Mouse (Mus musculus) hindbrain, embryonic 12.5 days (tissue): ENCODE data around the gene Map4k5. TPM values are rescaled to one million over a fixed set of nuclear protein-coding genes. Genes with fewer than 3 reads are reported as not detected.

ENCODE experiments used
- ATAC-seq: fragments of 200-750 bp; cut with Nextera tagmentation; 2 replicates; pipeline ENCODE4 v1.8.0; 2017; ENCODE audit warnings: moderate TSS enrichment; ENCODE audit not compliant: low FRiP score
- H3K27ac ChIP-seq: fragments of 300-500 bp; sonication (generic); 2 replicates; pipeline ENCODE4 v1.5.1; 2016; ENCODE audit warnings: mild to moderate bottlenecking
- H3K27me3 ChIP-seq: fragments of 300-500 bp; sonication (generic); 2 replicates; pipeline ENCODE4 v1.6.1; 2016; ENCODE audit warnings: mild to moderate bottlenecking
- H3K36me3 ChIP-seq: fragments of 300-500 bp; sonication (generic); 2 replicates; pipeline ENCODE4 v1.6.1; 2016; ENCODE audit warnings: mild to moderate bottlenecking
- H3K4me1 ChIP-seq: fragments of 300-500 bp; sonication (generic); 2 replicates; pipeline ENCODE4 v1.6.1; 2016
- H3K4me2 ChIP-seq: fragments of 300-500 bp; sonication (generic); replicated peaks from 2 replicates; pipeline ENCODE4 v1.6.1; 2016; ENCODE audit warnings: mild to moderate bottlenecking
- H3K4me3 ChIP-seq: fragments of 300-500 bp; sonication (generic); 2 replicates; pipeline ENCODE4 v1.5.1; 2016; ENCODE audit warnings: mild to moderate bottlenecking
- H3K9ac ChIP-seq: fragments of 300-500 bp; sonication (generic); 2 replicates; pipeline ENCODE4 v1.6.1; 2016; ENCODE audit warnings: mild to moderate bottlenecking, moderate library complexity
- H3K9me3 ChIP-seq: fragments of 300-500 bp; sonication (generic); replicated peaks from 2 replicates; pipeline ENCODE4 v1.6.1; 2016; ENCODE audit warnings: mild to moderate bottlenecking
- WGBS: fragments of 180-500 bp; shearing (Covaris S2); methylation state at CpG from one replicate; pipeline ENCODE4 v1.1.7; 2016; 5-methylcytosine and 5-hydroxymethylcytosine counted together
- polyA plus RNA-seq: library from polyadenylated mRNA; unstranded; fragments of >200 nt; fragmentation: Nextera tagmentation; extraction: Ambion mirVana; gene quantifications from 2 replicates; pipeline ENCODE4 v1.2.1, GENCODE M21; 2016

Map4k5 gene
- polyA plus RNA-seq, 1 experiment from 2014 or later: 42.9 TPM

GRCm38 (mm10) chr12:69908511-69908900 is 15.5 kb upstream of the Map4k5 start:
- H3K27ac ChIP-seq: peak overlapping the region; percentile 97
- peak overlapping the region; percentile 58 for H3K4me2 ChIP-seq
- H3K36me3 ChIP-seq: no peaks in the 10 kb centered on the region
- ATAC-seq: peak; percentile 79
- no peaks in the 10 kb centered on the region for H3K27me3 ChIP-seq
- H3K4me3 ChIP-seq: peak overlapping the region; percentile 60
- WGBS: 25% methylated on average over 19 of the region's 19 CpGs
- no peaks in the 10 kb centered on the region; the same call in none of the 2 replicates for H3K4me1 ChIP-seq
- H3K9ac ChIP-seq: peak overlapping the region; percentile 83
- H3K9me3 ChIP-seq: no peaks in the 10 kb centered on the region

- H3K36me3 ChIP-seq: no peaks in the 10 kb centered on the region
- no peaks in the 10 kb centered on the region for H3K27me3 ChIP-seq
- peak overlapping the region; percentile 58 for H3K4me2 ChIP-seq
- peak overlapping the region; percentile 97 for H3K27ac ChIP-seq
- no peaks in the 10 kb centered on the region; the same call in none of the 2 replicates for H3K4me1 ChIP-seq
- peak; percentile 93 for ATAC-seq
- H3K9ac ChIP-seq: peak overlapping the region; percentile 83
- 2% methylated on average over 30 of the region's 30 CpGs for WGBS
- no peaks in the 10 kb centered on the region for H3K9me3 ChIP-seq
- H3K4me3 ChIP-seq: peak overlapping the region; percentile 60
These were observed 14.9 kb upstream of the Map4k5 start for GRCm38 (mm10) chr12:69907667-69908510.

GRCm38 (mm10) chr12:69904991-69905390 is 12.0 kb upstream of the Map4k5 start:
- Histone ChIP-seq H3K36me3 (no peaks in the 10 kb centered on the region), H3K9ac (no peak overlapping the region), H3K4me3 (no peak overlapping the region), H3K4me2 (no peak overlapping the region), H3K27me3 (no peaks in the 10 kb centered on the region), H3K9me3 (no peaks in the 10 kb centered on the region), H3K4me1 (no peaks in the 10 kb centered on the region; the same call in none of the 2 replicates), H3K27ac (no peak overlapping the region)
- ATAC-seq: no peak
- 78% methylated on average over 2 of the region's 2 CpGs for WGBS

DNA sequence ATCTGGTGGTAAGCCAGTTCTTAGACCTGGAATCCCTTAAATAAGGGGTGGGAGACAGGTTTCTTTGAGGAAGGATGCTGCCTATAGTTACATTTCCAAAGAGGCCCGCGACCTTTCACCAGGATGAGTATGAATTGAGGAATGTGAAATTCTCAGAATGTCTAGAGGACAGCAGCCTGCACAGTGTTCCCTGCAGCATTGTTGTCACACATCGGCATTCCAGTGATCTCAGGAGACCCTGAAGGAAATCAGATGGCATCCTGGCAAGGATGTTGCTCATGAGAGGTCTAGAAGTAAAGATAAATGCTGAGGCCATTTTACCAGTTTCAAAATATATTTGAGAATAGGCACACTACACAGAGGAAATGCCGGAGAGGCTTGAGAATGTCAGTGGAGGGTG is 5.1 kb upstream of the Map4k5 start:
- no peak for ATAC-seq
- 88% methylated on average over 4 of the region's 4 CpGs for WGBS
- Histone ChIP-seq H3K4me1 (no peaks in the 10 kb centered on the region), H3K27me3 (no peaks in the 10 kb centered on the region), H3K9me3 (no peaks in the 10 kb centered on the region), H3K36me3 (no peaks in the 10 kb centered on the region), H3K9ac (no peak overlapping the region), H3K4me2 (no peak overlapping the region), H3K27ac (no peak overlapping the region), H3K4me3 (no peak overlapping the region)

DNA sequence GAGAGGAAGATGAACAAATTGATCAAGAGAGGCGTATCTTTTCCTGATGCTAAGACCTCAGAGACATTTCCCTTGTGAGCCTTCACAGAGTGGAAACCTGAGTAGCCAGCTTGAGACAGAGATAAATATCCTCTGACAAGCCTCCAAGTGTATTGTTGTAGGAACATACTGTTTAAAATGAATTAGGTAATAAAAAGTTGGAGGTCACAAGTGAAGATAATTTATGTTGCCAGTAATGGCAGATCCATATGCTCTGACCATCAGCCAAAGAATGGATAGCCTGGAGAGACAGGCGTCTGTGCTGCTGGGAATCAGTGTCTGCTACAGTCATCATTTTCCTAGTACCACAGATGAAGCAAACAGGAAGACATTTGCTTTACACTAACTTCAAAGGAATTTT is 2.0 kb upstream of the Map4k5 start:
- no peaks in the 10 kb centered on the region for H3K27me3 ChIP-seq
- H3K36me3 ChIP-seq: no peaks in the 10 kb centered on the region
- ATAC-seq: no peak
- no peak overlapping the region for H3K4me2 ChIP-seq
- H3K4me3 ChIP-seq: no peak overlapping the region
- H3K27ac ChIP-seq: 0 out of 2 replicates have a peak overlapping the region, but pooled peaks have one; percentile 0
- no peak overlapping the region for H3K9ac ChIP-seq
- 47% methylated on average over 2 of the region's 2 CpGs for WGBS
- peaks cover 17% of the 10 kb centered on the region for H3K4me1 ChIP-seq
- no peaks in the 10 kb centered on the region for H3K9me3 ChIP-seq

- peaks cover 24% of the 10 kb centered on the region for H3K4me1 ChIP-seq
- H3K4me2 ChIP-seq: 0 out of 2 replicates have a peak overlapping the region, but pooled peaks have one; percentile 61
- no peaks in the 10 kb centered on the region for H3K9me3 ChIP-seq
- H3K4me3 ChIP-seq: no peak overlapping the region
- ATAC-seq: no peak
- H3K27ac ChIP-seq: no peak overlapping the region
- no peak overlapping the region for H3K9ac ChIP-seq
- no peaks in the 10 kb centered on the region for H3K36me3 ChIP-seq
- H3K27me3 ChIP-seq: no peaks in the 10 kb centered on the region
- WGBS: 64% methylated on average over 6 of the region's 6 CpGs
These were observed 927 bp upstream of the Map4k5 start for GRCm38 (mm10) chr12:69893927-69894326.

GRCm38 (mm10) chr12:69891721-69892120 is 1.3 kb downstream of the Map4k5 start:
- H3K27ac ChIP-seq: no peak overlapping the region
- H3K27me3 ChIP-seq: no peaks in the 10 kb centered on the region
- no peak for ATAC-seq
- peaks cover 24% of the 10 kb centered on the region for H3K4me1 ChIP-seq
- no peaks in the 10 kb centered on the region for H3K36me3 ChIP-seq
- 49% methylated on average over 3 of the region's 3 CpGs for WGBS
- peak overlapping the region; percentile 94 for H3K9ac ChIP-seq
- H3K4me3 ChIP-seq: peak overlapping the region; percentile 85
- H3K4me2 ChIP-seq: peak overlapping the region; percentile 61
- no peaks in the 10 kb centered on the region for H3K9me3 ChIP-seq

DNA sequence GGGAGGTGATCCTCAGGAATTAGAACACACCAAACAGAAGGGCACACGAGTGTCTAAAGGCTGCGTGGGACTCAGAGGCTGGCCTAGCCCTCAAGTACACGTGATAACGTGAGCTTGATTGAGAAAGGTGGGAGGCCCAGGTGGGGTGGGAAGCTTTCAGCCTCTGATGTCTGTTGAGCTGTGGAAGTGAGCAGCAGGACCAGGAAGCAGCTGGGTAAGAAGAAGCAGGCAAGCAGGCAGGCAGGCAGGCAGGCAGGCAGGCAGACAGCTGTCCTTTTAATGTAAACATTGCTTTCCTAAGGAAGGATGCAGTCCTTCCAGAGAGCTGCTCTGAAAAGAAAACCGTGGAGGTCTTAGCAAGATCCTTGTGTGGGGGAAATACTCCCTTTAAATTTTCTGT is 2.5 kb downstream of the Map4k5 start:
- peaks cover 24% of the 10 kb centered on the region for H3K4me1 ChIP-seq
- H3K9me3 ChIP-seq: no peaks in the 10 kb centered on the region
- WGBS: 28% methylated on average over 5 of the region's 5 CpGs
- H3K9ac ChIP-seq: 0 out of 2 replicates have a peak overlapping the region, but pooled peaks have one; percentile 35
- no peaks in the 10 kb centered on the region for H3K36me3 ChIP-seq
- no peak for ATAC-seq
- H3K4me2 ChIP-seq: peak overlapping the region; percentile 61
- H3K27me3 ChIP-seq: no peaks in the 10 kb centered on the region
- H3K27ac ChIP-seq: no peak overlapping the region
- H3K4me3 ChIP-seq: no peak overlapping the region; the same call in 1 of the 2 replicates

DNA sequence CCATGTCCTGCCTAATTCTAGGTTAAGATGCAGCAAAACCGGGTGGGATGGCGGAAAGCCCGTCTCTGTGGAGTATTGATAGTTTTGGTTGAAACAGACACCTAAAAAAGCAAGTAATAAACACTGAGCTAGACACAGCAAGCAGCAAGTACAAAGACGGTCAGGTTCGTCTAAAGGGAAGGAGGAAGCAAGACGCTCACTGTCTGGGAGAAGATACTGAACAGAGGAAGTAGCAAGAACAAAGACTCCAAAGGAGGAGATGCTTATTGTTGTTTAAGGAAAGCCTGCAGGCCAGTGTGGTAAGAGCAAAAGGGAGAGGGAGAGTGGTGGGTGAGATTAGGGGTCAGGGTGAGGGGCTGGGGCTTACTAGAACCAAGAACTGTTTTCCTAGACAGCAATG is 2.9 kb downstream of the Map4k5 start:
- Histone ChIP-seq H3K27ac (no peak overlapping the region), H3K27me3 (no peaks in the 10 kb centered on the region), H3K4me2 (peak overlapping the region; percentile 61), H3K9ac (0 out of 2 replicates have a peak overlapping the region, but pooled peaks have one; percentile 35), H3K9me3 (no peaks in the 10 kb centered on the region), H3K4me1 (peaks cover 24% of the 10 kb centered on the region), H3K4me3 (no peak overlapping the region), H3K36me3 (no peaks in the 10 kb centered on the region)
- WGBS: 61% methylated on average over 6 of the region's 6 CpGs
- no peak for ATAC-seq

DNA sequence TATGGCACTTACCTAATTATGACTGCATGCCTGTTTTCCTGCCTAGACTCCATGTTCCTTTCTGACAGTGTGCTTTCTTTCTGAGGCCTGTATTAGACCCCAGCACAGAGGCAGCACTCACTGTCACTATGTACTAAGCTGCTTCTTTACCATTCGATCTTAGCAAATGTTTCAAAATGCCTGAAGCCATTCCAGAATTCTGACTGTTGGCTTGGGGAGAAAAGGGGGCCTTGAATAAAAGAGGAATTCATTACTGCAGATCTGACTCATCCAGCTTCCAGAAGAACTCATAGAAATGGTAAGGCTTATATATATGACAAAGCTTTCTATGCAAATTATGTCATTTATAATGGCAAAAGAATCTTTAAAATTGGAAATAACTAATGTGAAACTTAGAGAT is 4.7 kb downstream of the Map4k5 start:
- no peak for ATAC-seq
- no peak overlapping the region for H3K4me3 ChIP-seq
- no peaks in the 10 kb centered on the region for H3K27me3 ChIP-seq
- no peaks in the 10 kb centered on the region for H3K36me3 ChIP-seq
- no peak overlapping the region for H3K4me2 ChIP-seq
- WGBS: 79% methylated on average over 1 of the region's 1 CpGs
- no peaks in the 10 kb centered on the region for H3K9me3 ChIP-seq
- H3K27ac ChIP-seq: no peak overlapping the region
- peaks cover 24% of the 10 kb centered on the region for H3K4me1 ChIP-seq
- H3K9ac ChIP-seq: no peak overlapping the region

DNA sequence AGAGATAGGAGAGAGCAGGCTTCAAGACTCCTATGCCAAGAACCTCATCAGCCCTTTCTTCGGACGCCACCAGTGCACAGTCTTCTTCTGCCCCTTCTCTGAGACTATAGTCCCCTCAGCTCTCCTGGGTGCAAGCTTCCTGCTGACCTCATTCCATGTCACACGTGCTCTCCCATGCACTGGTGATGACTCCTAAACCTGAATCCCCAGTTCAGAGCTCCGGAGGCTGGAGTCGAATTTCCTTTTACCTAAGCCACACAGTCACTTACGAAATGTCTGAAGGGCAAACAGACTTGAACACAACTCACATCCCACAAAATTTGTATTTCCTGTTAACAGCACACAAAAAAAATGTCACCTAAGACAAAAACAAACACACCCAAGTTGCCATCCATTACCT is 5.2 kb downstream of the Map4k5 start:
- Histone ChIP-seq H3K27ac (no peak overlapping the region), H3K4me2 (no peak overlapping the region), H3K9me3 (no peaks in the 10 kb centered on the region), H3K36me3 (no peaks in the 10 kb centered on the region), H3K4me1 (peaks cover 24% of the 10 kb centered on the region), H3K9ac (no peak overlapping the region), H3K4me3 (no peak overlapping the region), H3K27me3 (no peaks in the 10 kb centered on the region)
- WGBS: 87% methylated on average over 6 of the region's 6 CpGs
- ATAC-seq: no peak

DNA sequence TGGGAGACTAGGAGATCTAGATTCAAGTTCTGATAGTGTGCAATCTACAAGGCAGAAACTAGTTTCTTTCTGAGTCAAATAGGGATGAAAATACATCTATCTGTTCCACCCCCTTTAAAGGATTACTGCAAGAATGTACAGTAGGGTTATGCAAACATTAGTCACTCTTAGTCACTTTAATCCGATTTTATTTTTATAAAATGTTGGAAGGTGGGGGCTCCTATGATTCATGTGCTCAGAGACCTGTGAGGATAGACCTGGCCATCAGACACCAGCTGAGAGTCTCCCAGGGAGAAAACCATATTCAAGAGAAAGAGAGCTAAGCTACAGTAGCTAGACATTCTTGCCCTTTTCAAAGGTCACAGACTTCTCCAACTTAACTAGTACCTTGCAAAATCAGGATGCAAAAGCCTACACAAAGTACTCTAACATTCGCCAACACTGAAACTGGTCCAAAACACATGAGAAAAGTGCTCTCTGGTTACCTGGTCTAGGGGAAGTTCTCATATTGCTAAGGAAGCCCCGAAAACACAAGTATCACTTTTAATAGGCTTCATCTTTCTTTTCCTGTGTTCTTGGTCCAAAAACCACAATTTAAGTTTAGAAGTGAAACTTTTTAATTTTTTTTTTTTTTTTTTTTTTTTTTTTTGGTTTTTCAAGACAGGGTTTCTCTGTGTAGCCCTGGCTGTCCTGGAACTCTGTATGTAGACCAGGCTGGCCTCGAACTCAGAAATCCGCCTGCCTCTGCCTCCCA is 7.7 kb downstream of the Map4k5 start:
- Histone ChIP-seq H3K4me3 (no peak overlapping the region), H3K9ac (no peak overlapping the region), H3K27me3 (no peaks in the 10 kb centered on the region), H3K4me1 (peaks cover 17% of the 10 kb centered on the region), H3K9me3 (no peaks in the 10 kb centered on the region), H3K4me2 (no peak overlapping the region), H3K36me3 (no peaks in the 10 kb centered on the region), H3K27ac (no peak overlapping the region)
- WGBS: 95% methylated on average over 5 of the region's 5 CpGs
- ATAC-seq: no peak
